Mouse (Mus musculus) E14TG2a.4 (cell line): ENCODE measurements around the gene Cbx4.

ENCODE experiments used
- CTCF ChIP-seq: conservative IDR thresholded peaks from 2 replicates; pipeline ENCODE4 v1.5.1; 2014; ENCODE audit warnings: low read length
- NANOG ChIP-seq: IDR thresholded peaks from 2 replicates; pipeline ENCODE4 v1.6.1; 2014; ENCODE audit warnings: borderline replicate concordance, low read length, mixed read lengths
- POU5F1 ChIP-seq: IDR thresholded peaks from 2 replicates; pipeline ENCODE4 v1.6.1; 2014; ENCODE audit warnings: low read length, borderline replicate concordance

DNA sequence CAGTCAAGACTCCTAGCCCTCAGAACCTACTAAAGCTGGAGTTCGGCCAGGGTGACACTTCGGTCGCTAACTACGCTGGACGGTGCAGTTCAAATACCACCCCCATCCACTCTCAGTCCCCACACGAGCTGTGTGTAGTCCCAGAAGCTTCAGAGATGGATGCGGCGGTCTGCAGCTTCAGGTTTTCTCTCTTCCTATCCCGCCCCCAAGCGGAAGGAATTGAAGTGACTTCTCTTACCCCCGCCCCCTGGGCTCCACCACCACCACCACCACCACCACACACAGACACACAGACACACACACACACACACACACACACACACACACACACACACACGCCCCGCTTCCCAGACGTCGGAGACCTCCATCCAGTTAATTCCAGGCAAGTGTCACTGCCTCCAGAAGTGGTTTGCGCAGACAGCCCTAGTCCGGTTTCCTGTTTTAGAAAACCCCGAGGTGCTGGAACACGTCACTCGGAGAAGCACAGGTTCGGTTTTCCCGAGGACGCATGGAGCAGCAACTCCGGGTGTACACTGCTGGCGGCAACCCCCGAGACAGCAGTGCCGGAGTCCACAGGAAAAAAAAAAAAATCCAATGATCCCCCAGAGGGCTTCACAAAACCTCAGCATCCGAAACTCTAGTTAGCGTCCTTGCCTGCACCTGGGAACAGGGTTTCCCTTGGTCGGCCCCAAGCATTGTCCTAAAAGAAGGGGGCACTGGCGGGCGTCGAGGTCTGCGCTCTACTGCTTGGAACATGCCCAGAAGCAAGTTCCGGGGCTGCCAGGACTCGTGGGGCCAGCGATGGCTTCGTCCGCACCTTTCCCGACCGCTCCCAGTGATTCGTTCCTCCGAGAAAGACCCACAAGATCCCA is 38.5 kb downstream of the Cbx4 start:
- TF ChIP-seq CTCF, result no peak
- TF ChIP-seq POU5F1, result no peak
- TF ChIP-seq NANOG, result no peak
